Mouse (Mus musculus) heart, embryonic 12.5 days (tissue): ENCODE results near the gene Capn3. TPM values are rescaled to one million over a fixed set of nuclear protein-coding genes. Genes with fewer than 3 reads are reported as not detected.

Experiments used
- ATAC-seq: fragments of 200-750 bp; cut with Nextera tagmentation; 2 replicates; pipeline ENCODE4 v1.8.0; 2017; ENCODE audit warnings: moderate TSS enrichment, moderate library complexity; ENCODE audit not compliant: insufficient number of reproducible peaks, low FRiP score
- H3K27ac ChIP-seq: fragments of 300-500 bp; sonication (generic); 2 replicates; pipeline ENCODE4 v1.5.1; 2016; ENCODE audit warnings: mild to moderate bottlenecking, moderate library complexity; ENCODE audit not compliant: poor library complexity, severe bottlenecking
- H3K27me3 ChIP-seq: fragments of 300-500 bp; sonication (generic); replicated peaks from 2 replicates; pipeline ENCODE4 v1.6.1; 2016; ENCODE audit warnings: mild to moderate bottlenecking, moderate library complexity
- H3K36me3 ChIP-seq: fragments of 300-500 bp; sonication (generic); 2 replicates; pipeline ENCODE4 v1.6.1; 2016; ENCODE audit warnings: mild to moderate bottlenecking, moderate library complexity
- H3K4me1 ChIP-seq: fragments of 300-500 bp; sonication (generic); replicated peaks from 2 replicates; pipeline ENCODE4 v1.6.1; 2016; ENCODE audit warnings: mild to moderate bottlenecking
- H3K4me2 ChIP-seq: fragments of 300-500 bp; sonication (generic); 2 replicates; pipeline ENCODE4 v1.6.1; 2016; ENCODE audit warnings: mild to moderate bottlenecking, moderate library complexity
- H3K4me3 ChIP-seq: fragments of 300-500 bp; sonication (generic); 2 replicates; pipeline ENCODE4 v1.5.1; 2016; ENCODE audit warnings: mild to moderate bottlenecking
- H3K9ac ChIP-seq: fragments of 300-500 bp; sonication (generic); 2 replicates; pipeline ENCODE4 v1.6.1; 2016; ENCODE audit warnings: mild to moderate bottlenecking, moderate library complexity
- H3K9me3 ChIP-seq: fragments of 300-500 bp; sonication (generic); replicated peaks from 2 replicates; pipeline ENCODE4 v1.6.1; 2016; ENCODE audit warnings: mild to moderate bottlenecking, moderate library complexity
- WGBS: fragments of 180-500 bp; shearing (Covaris S2); methylation state at CpG from one replicate; pipeline ENCODE4 v1.1.7; 2016; 5-methylcytosine and 5-hydroxymethylcytosine counted together
- polyA plus RNA-seq: library from polyadenylated mRNA; unstranded; fragments of >200 nt; fragmentation: Nextera tagmentation; extraction: Ambion mirVana; gene quantifications from 2 replicates; pipeline ENCODE4 v1.2.1, GENCODE M21; 2016

The Capn3 gene
- polyA plus RNA-seq: 3.9 and 6.1 TPM in 2 replicates

- 72% methylated on average over 4 of the region's 4 CpGs for WGBS
- 0 out of 2 replicates have a peak, but pooled peaks cover 8% of the 10 kb centered on the region for H3K4me1 ChIP-seq
- H3K27me3 ChIP-seq: no peaks in the 10 kb centered on the region
- peaks cover 3% of the 10 kb centered on the region; the same call in 1 of the 2 replicates for H3K36me3 ChIP-seq
- no peak within 1 kb of the TSS for H3K9ac ChIP-seq
- H3K27ac ChIP-seq: no peak within 1 kb of the TSS
- no peak within 1 kb of the TSS for H3K4me3 ChIP-seq
- no peaks in the 10 kb centered on the region; the same call in 1 of the 2 replicates for H3K9me3 ChIP-seq
- no peak for ATAC-seq
- H3K4me2 ChIP-seq: no peak within 1 kb of the TSS
Measured at GRCm38 (mm10) chr2:120455719-120456118, at the start of gene Capn3. Capn3 (plus strand) TSS chr2:120456019.

GRCm38 (mm10) chr2:120411096-120411628 lies 44.7 kb upstream of the Capn3 start:
- no peak overlapping the region for H3K27ac ChIP-seq
- peaks cover 20% of the 10 kb centered on the region for H3K36me3 ChIP-seq
- 83% methylated on average over 3 of the region's 3 CpGs for WGBS
- H3K4me1 ChIP-seq: no peaks in the 10 kb centered on the region
- no peak overlapping the region for H3K4me3 ChIP-seq
- no peak overlapping the region for H3K4me2 ChIP-seq
- no peak for ATAC-seq
- H3K27me3 ChIP-seq: no peaks in the 10 kb centered on the region
- no peaks in the 10 kb centered on the region for H3K9me3 ChIP-seq
- no peak overlapping the region for H3K9ac ChIP-seq

GRCm38 (mm10) chr2:120414113-120414512 lies 41.7 kb upstream of the Capn3 start:
- H3K4me3 ChIP-seq: no peak overlapping the region
- H3K9ac ChIP-seq: no peak overlapping the region
- no peaks in the 10 kb centered on the region for H3K9me3 ChIP-seq
- no peak for ATAC-seq
- H3K27me3 ChIP-seq: no peaks in the 10 kb centered on the region
- no peak overlapping the region for H3K4me2 ChIP-seq
- H3K36me3 ChIP-seq: peaks cover 15% of the 10 kb centered on the region
- H3K4me1 ChIP-seq: no peaks in the 10 kb centered on the region
- H3K27ac ChIP-seq: no peak overlapping the region

GRCm38 (mm10) chr2:120414738-120415414 lies 40.9 kb upstream of the Capn3 start:
- 65% methylated on average over 1 of the region's 1 CpGs for WGBS
- no peak overlapping the region for H3K4me3 ChIP-seq
- no peaks in the 10 kb centered on the region for H3K27me3 ChIP-seq
- no peak overlapping the region for H3K27ac ChIP-seq
- ATAC-seq: no peak
- H3K9ac ChIP-seq: no peak overlapping the region
- no peaks in the 10 kb centered on the region for H3K9me3 ChIP-seq
- H3K36me3 ChIP-seq: peaks cover 15% of the 10 kb centered on the region
- H3K4me1 ChIP-seq: no peaks in the 10 kb centered on the region
- no peak overlapping the region for H3K4me2 ChIP-seq

GRCm38 (mm10) chr2:120424386-120424785 lies 31.4 kb upstream of the Capn3 start:
- WGBS: 78% methylated on average over 5 of the region's 5 CpGs
- Histone ChIP-seq H3K36me3 (peaks cover 5% of the 10 kb centered on the region; the same call in 1 of the 2 replicates), H3K27ac (no peak overlapping the region), H3K4me3 (no peak overlapping the region), H3K27me3 (no peaks in the 10 kb centered on the region), H3K4me2 (no peak overlapping the region), H3K4me1 (no peaks in the 10 kb centered on the region), H3K9me3 (no peaks in the 10 kb centered on the region), H3K9ac (no peak overlapping the region)
- ATAC-seq: no peak

GRCm38 (mm10) chr2:120444486-120444885 lies 11.3 kb upstream of the Capn3 start:
- Histone ChIP-seq H3K4me2 (no peak overlapping the region), H3K4me3 (no peak overlapping the region), H3K9ac (no peak overlapping the region), H3K27me3 (no peaks in the 10 kb centered on the region), H3K27ac (no peak overlapping the region), H3K9me3 (no peaks in the 10 kb centered on the region), H3K4me1 (no peaks in the 10 kb centered on the region; the same call in 1 of the 2 replicates), H3K36me3 (no peaks in the 10 kb centered on the region)
- ATAC-seq: no peak
- WGBS: 97% methylated on average over 1 of the region's 1 CpGs

GRCm38 (mm10) chr2:120446373-120446772 lies 9.4 kb upstream of the Capn3 start:
- peak; percentile 73; the same call in 1 of the 2 replicates for ATAC-seq
- no peak overlapping the region for H3K27ac ChIP-seq
- no peak overlapping the region for H3K9ac ChIP-seq

GRCm38 (mm10) chr2:120447306-120447705 lies 8.5 kb upstream of the Capn3 start:
- H3K27ac ChIP-seq: no peak overlapping the region
- H3K9me3 ChIP-seq: no peaks in the 10 kb centered on the region
- H3K4me3 ChIP-seq: no peak overlapping the region
- 97% methylated on average over 1 of the region's 1 CpGs for WGBS
- peaks cover 9% of the 10 kb centered on the region; the same call in 1 of the 2 replicates for H3K4me1 ChIP-seq
- no peaks in the 10 kb centered on the region for H3K27me3 ChIP-seq
- no peak for ATAC-seq
- no peak overlapping the region for H3K4me2 ChIP-seq
- no peak overlapping the region for H3K9ac ChIP-seq
- no peaks in the 10 kb centered on the region for H3K36me3 ChIP-seq

More at GRCm38 (mm10) chr2:120446373-120446772, 9.4 kb upstream of the Capn3 start:
- Histone ChIP-seq H3K4me2 (no peak overlapping the region), H3K9me3 (no peaks in the 10 kb centered on the region), H3K4me3 (no peak overlapping the region), H3K27me3 (no peaks in the 10 kb centered on the region), H3K4me1 (peaks cover 8% of the 10 kb centered on the region; the same call in 1 of the 2 replicates), H3K36me3 (no peaks in the 10 kb centered on the region)
- WGBS: 46% methylated on average over 10 of the region's 10 CpGs

- Histone ChIP-seq H3K4me1 (peaks cover 9% of the 10 kb centered on the region; the same call in 1 of the 2 replicates), H3K9ac (no peak overlapping the region), H3K9me3 (no peaks in the 10 kb centered on the region; the same call in 1 of the 2 replicates), H3K4me3 (no peak overlapping the region), H3K36me3 (peaks cover 3% of the 10 kb centered on the region; the same call in 1 of the 2 replicates), H3K4me2 (no peak overlapping the region), H3K27me3 (no peaks in the 10 kb centered on the region), H3K27ac (no peak overlapping the region)
- 50% methylated on average over 6 of the region's 6 CpGs for WGBS
- ATAC-seq: no peak
Measured at GRCm38 (mm10) chr2:120450724-120451123, 5.1 kb upstream of the Capn3 start.

- H3K9ac ChIP-seq: no peak overlapping the region
- WGBS: 60% methylated on average over 4 of the region's 4 CpGs
- no peak for ATAC-seq
- H3K27me3 ChIP-seq: no peaks in the 10 kb centered on the region
- H3K4me3 ChIP-seq: no peak overlapping the region
- peaks cover 3% of the 10 kb centered on the region; the same call in 1 of the 2 replicates for H3K36me3 ChIP-seq
- 0 out of 2 replicates have a peak, but pooled peaks cover 9% of the 10 kb centered on the region for H3K4me1 ChIP-seq
- H3K27ac ChIP-seq: no peak overlapping the region
- H3K9me3 ChIP-seq: no peaks in the 10 kb centered on the region; the same call in 1 of the 2 replicates
- no peak overlapping the region for H3K4me2 ChIP-seq
Measured at GRCm38 (mm10) chr2:120452600-120452999, 3.2 kb upstream of the Capn3 start.

GRCm38 (mm10) chr2:120454987-120455386 lies 832 bp upstream of the Capn3 start:
- Histone ChIP-seq H3K36me3 (peaks cover 3% of the 10 kb centered on the region; the same call in 1 of the 2 replicates), H3K9ac (no peak overlapping the region)
- WGBS: 58% methylated on average over 2 of the region's 2 CpGs

More at GRCm38 (mm10) chr2:120454987-120455386, 832 bp upstream of the Capn3 start:
- Histone ChIP-seq H3K27me3 (no peaks in the 10 kb centered on the region), H3K4me3 (no peak overlapping the region), H3K27ac (no peak overlapping the region), H3K4me1 (0 out of 2 replicates have a peak, but pooled peaks cover 9% of the 10 kb centered on the region), H3K4me2 (no peak overlapping the region), H3K9me3 (no peaks in the 10 kb centered on the region; the same call in 1 of the 2 replicates)
- ATAC-seq: no peak
